Mouse (Mus musculus): ENCODE results near the gene Ccs.

- TF ChIP-seq CTCF (IDR thresholded peaks at IDR 0.05; ENCODE audit: low read depth), result no peak
- peak; percentile 71; the same call in 1 of the 2 replicates for TF ChIP-seq EP300 (IDR thresholded peaks at IDR 0.05; ENCODE audit: low read depth)
These were observed 3.0 kb downstream of the Ccs start for GRCm38 (mm10) chr19:4836096-4836495.

All from liver, postnatal 0 days (tissue).